Comparison of ENCODE assay signal across 11 mouse cellular contexts in genomic region chr11:79002551-79002951, GRCm38 (mm10). TPM values are rescaled to one million over a fixed set of nuclear protein-coding genes. Genes with fewer than 3 reads are reported as not detected.
DNase-seq lines count a peak whose midpoint lies in the region; ATAC-seq lines count a peak whose summit lies in the region.
"Had no signal": no experiment of that assay in that cellular context is flagged by ENCODE, and none has a peak within 500 bp of the region (broad histone marks: within the 10 kb centered on the region; RNA-seq: fewer than 3 reads in every experiment).

No protein-coding gene starts in this region.

- H3K9ac ChIP-seq in limb, embryonic 15.5 days: no peak overlapping the region
- H3K9ac ChIP-seq: embryonic facial prominence, embryonic 12.5 days; midbrain, embryonic 13.5 days had no signal

- peaks cover 16% of the 10 kb centered on the region; the same call in 1 of the 2 replicates for H3K4me1 ChIP-seq in heart, embryonic 10.5 days
- H3K4me1 ChIP-seq in limb, embryonic 15.5 days: peaks cover 4% of the 10 kb centered on the region; the same call in 1 of the 2 replicates
- H3K4me1 ChIP-seq: embryonic facial prominence, embryonic 12.5 days; midbrain, embryonic 13.5 days had no signal

- intact Hi-C loops in heart, postnatal 25 days (cut with DNase I): no loop called here
- intact Hi-C loops in left cerebral cortex, postnatal 10 days (cut with DNase I): no loop called here

- DNase-seq in heart, embryonic 10.5 days (ENCODE audit: low spot score): no peak
- no peak for DNase-seq in heart, postnatal 25 days (ENCODE audit: low spot score)
- DNase-seq in thymus, postnatal 14 days: peak; percentile 40
- DNase-seq in thymus, postnatal 25 days: no peak
- DNase-seq in yolk sac, embryonic 10.5 days (ENCODE audit: low spot score): peak; percentile 82
- DNase-seq in spleen, postnatal 14 days (ENCODE audit: low spot score in 2 of 2): no peak
- no peak for DNase-seq in left cerebral cortex, postnatal 10 days (ENCODE audit: extremely low spot score in 1 of 2, low spot score in 2 of 2)

- H3K4me2 ChIP-seq in limb, embryonic 15.5 days: no peak overlapping the region
- H3K4me2 ChIP-seq: embryonic facial prominence, embryonic 12.5 days; midbrain, embryonic 13.5 days had no signal

- ATAC-seq in limb, embryonic 15.5 days (ENCODE audit: insufficient number of reproducible peaks, low FRiP score, low TSS enrichment, low read depth): no peak
- ATAC-seq: midbrain, embryonic 13.5 days had no signal

- peak overlapping the region; percentile 52; the same call in 1 of the 2 replicates for H3K27ac ChIP-seq in heart, embryonic 10.5 days
- 0 out of 2 replicates have a peak overlapping the region, but pooled peaks have one; percentile 54 for H3K27ac ChIP-seq in limb, embryonic 15.5 days
- H3K27ac ChIP-seq: embryonic facial prominence, embryonic 12.5 days; midbrain, embryonic 13.5 days had no signal

- H3K4me3 ChIP-seq in heart, embryonic 10.5 days: no peak overlapping the region
- no peak overlapping the region for H3K4me3 ChIP-seq in limb, embryonic 15.5 days
- H3K4me3 ChIP-seq: embryonic facial prominence, embryonic 12.5 days; midbrain, embryonic 13.5 days had no signal

- no peaks in the 10 kb centered on the region for H3K27me3 ChIP-seq in heart, embryonic 10.5 days (ENCODE audit: insufficient read depth, poor library complexity, severe bottlenecking)
- H3K27me3 ChIP-seq in limb, embryonic 15.5 days: no peaks in the 10 kb centered on the region
- H3K27me3 ChIP-seq: CH12.LX; embryonic facial prominence, embryonic 12.5 days; midbrain, embryonic 13.5 days had no signal

- 43% methylated on average over 5 of the region's 5 CpGs for WGBS in heart, embryonic 10.5 days
- WGBS in limb, embryonic 15.5 days: 52% methylated on average over 5 of the region's 5 CpGs

- no peaks in the 10 kb centered on the region for H3K36me3 ChIP-seq in heart, embryonic 10.5 days
- H3K36me3 ChIP-seq in limb, embryonic 15.5 days: no peaks in the 10 kb centered on the region
- H3K36me3 ChIP-seq: embryonic facial prominence, embryonic 12.5 days; midbrain, embryonic 13.5 days had no signal

- H3K9me3 ChIP-seq in heart, embryonic 10.5 days: no peaks in the 10 kb centered on the region
- H3K9me3 ChIP-seq in limb, embryonic 15.5 days: no peaks in the 10 kb centered on the region
- H3K9me3 ChIP-seq: embryonic facial prominence, embryonic 12.5 days; midbrain, embryonic 13.5 days had no signal

RNA-seq across cellular contexts. Expression of gene Lgals9, which starts 17.8 kb away (rescaled TPM):
- polyA plus RNA-seq in heart, embryonic 10.5 days (2016; fragmentation: Nextera tagmentation; extraction: Ambion mirVana): 11.6 and 29.8 TPM in 2 replicates
- total RNA-seq in heart, postnatal 25 days (2021): 10 to 100 TPM; 24.0 to 25.3 TPM
- 45.9 and 51.0 TPM in 2 replicates for polyA plus RNA-seq in limb, embryonic 15.5 days (2015; fragmentation: Nextera tagmentation; extraction: Ambion mirVana)
- 1 to 10 TPM; 7.3 to 8.3 TPM for total RNA-seq in left cerebral cortex, postnatal 10 days (2021)

Comparison
In these comparisons a context has a peak if more than half of its experiments do, and no peak if none do; other contexts are left out.
1. DNase-seq: peak in thymus, postnatal 14 days (single experiment) and yolk sac, embryonic 10.5 days (single experiment); none in heart, embryonic 10.5 days (single experiment), heart, postnatal 25 days (single experiment), thymus, postnatal 25 days (single experiment), spleen, postnatal 14 days (0 of 2) and left cerebral cortex, postnatal 10 days (0 of 2).